Mouse (Mus musculus) small intestine, adult 2 months (tissue): ENCODE results near the gene March6. TPM values are rescaled to one million over a fixed set of nuclear protein-coding genes. Genes with fewer than 3 reads are reported as not detected.

Experiments
- H3K27ac ChIP-seq: fragments of 200-500 bp; 2 replicates; pipeline ENCODE4 v1.5.1; 2012; ENCODE audit warnings: low read depth, low read length, control low read depth, inconsistent platforms; ENCODE audit not compliant: insufficient read depth
- H3K27me3 ChIP-seq: fragments of 200-500 bp; 2 replicates; pipeline ENCODE4 v1.6.1; 2012; ENCODE audit warnings: mild to moderate bottlenecking, moderate library complexity, low read length, inconsistent platforms; ENCODE audit not compliant: control insufficient read depth, insufficient read depth
- H3K36me3 ChIP-seq: fragments of 200-500 bp; 2 replicates; pipeline ENCODE4 v1.6.1; 2012; ENCODE audit warnings: mild to moderate bottlenecking, low read length, control low read depth, inconsistent platforms; ENCODE audit not compliant: control insufficient read depth, insufficient read depth
- H3K4me1 ChIP-seq: fragments of 200-500 bp; 2 replicates; pipeline ENCODE4 v1.6.1; 2012; ENCODE audit warnings: low read length, inconsistent platforms, mixed read lengths; ENCODE audit not compliant: control insufficient read depth, insufficient read depth, insufficient read length
- H3K4me3 ChIP-seq: fragments of 200-500 bp; 2 replicates; pipeline ENCODE4 v1.5.1; 2012; ENCODE audit warnings: low read depth, mild to moderate bottlenecking, control low read depth, inconsistent platforms, low read length, moderate library complexity
- CTCF ChIP-seq: fragments of 200-500 bp; IDR thresholded peaks from 2 replicates; pipeline ENCODE4 v1.5.1; 2012; ENCODE audit warnings: low read depth, mild to moderate bottlenecking, control low read depth, inconsistent platforms, low read length, moderate library complexity, mixed read lengths; ENCODE audit not compliant: insufficient replicate concordance, insufficient read length; ENCODE audit errors: extremely low read depth
- POLR2A ChIP-seq: fragments of 200-500 bp; IDR thresholded peaks from 2 replicates; pipeline ENCODE4 v1.6.1; 2012; ENCODE audit warnings: low read depth, mild to moderate bottlenecking, control low read depth, inconsistent platforms, low read length, moderate library complexity
- WGBS: fragments of 180-500 bp; shearing (Covaris S2); methylation state at CpG from one replicate; pipeline ENCODE4 v1.1.7; 2018; 5-methylcytosine and 5-hydroxymethylcytosine counted together
- polyA plus RNA-seq: library from polyadenylated mRNA; depleted of rRNA; stranded (reverse); fragments of >200 nt; gene quantifications from 2 replicates; pipeline ENCODE4 v1.2.3, GENCODE M21; 2012

March6 gene
- polyA plus RNA-seq, 1 experiment = 18.1 TPM

GRCm38 (mm10) chr15:31529103-31529502 lies 1.8 kb downstream of the March6 start:
- H3K27me3 ChIP-seq = no peaks in the 10 kb centered on the region
- H3K36me3 ChIP-seq = no peaks in the 10 kb centered on the region
- H3K4me1 ChIP-seq = 0 out of 2 replicates have a peak, but pooled peaks cover 3% of the 10 kb centered on the region
- H3K27ac ChIP-seq = no peak overlapping the region
- no peak overlapping the region for H3K4me3 ChIP-seq
- 6% methylated on average over 6 of the region's 6 CpGs for WGBS
- TF ChIP-seq CTCF = no peak
- TF ChIP-seq POLR2A = no peak

- Histone ChIP-seq H3K4me3 (no peak overlapping the region), H3K27me3 (no peaks in the 10 kb centered on the region), H3K4me1 (0 out of 2 replicates have a peak, but pooled peaks cover 3% of the 10 kb centered on the region), H3K27ac (no peak overlapping the region), H3K36me3 (no peaks in the 10 kb centered on the region)
- WGBS = 66% methylated on average over 4 of the region's 4 CpGs
- TF ChIP-seq CTCF (no peak), POLR2A (no peak)
Measured at GRCm38 (mm10) chr15:31528477-31528876, 2.4 kb downstream of the March6 start.

GRCm38 (mm10) chr15:31526463-31526862 lies 4.4 kb downstream of the March6 start:
- Histone ChIP-seq H3K4me3 (no peak overlapping the region), H3K4me1 (no peaks in the 10 kb centered on the region), H3K27ac (no peak overlapping the region), H3K27me3 (no peaks in the 10 kb centered on the region), H3K36me3 (no peaks in the 10 kb centered on the region)
- WGBS = 78% methylated on average over 1 of the region's 1 CpGs
- TF ChIP-seq POLR2A (no peak), CTCF (no peak)

- Histone ChIP-seq H3K27me3 (no peaks in the 10 kb centered on the region), H3K4me3 (no peak overlapping the region), H3K4me1 (peaks cover 4% of the 10 kb centered on the region; the same call in 1 of the 2 replicates), H3K27ac (no peak overlapping the region), H3K36me3 (no peaks in the 10 kb centered on the region)
- 70% methylated on average over 5 of the region's 5 CpGs for WGBS
- TF ChIP-seq CTCF (no peak), POLR2A (no peak)
Measured at GRCm38 (mm10) chr15:31519000-31519399, 11.9 kb downstream of the March6 start.

GRCm38 (mm10) chr15:31518371-31518770 lies 12.5 kb downstream of the March6 start:
- no peak overlapping the region for H3K4me3 ChIP-seq
- H3K27ac ChIP-seq = no peak overlapping the region
- H3K36me3 ChIP-seq = no peaks in the 10 kb centered on the region
- no peak for TF ChIP-seq POLR2A
- no peak for TF ChIP-seq CTCF
- no peaks in the 10 kb centered on the region for H3K27me3 ChIP-seq
- peaks cover 4% of the 10 kb centered on the region; the same call in 1 of the 2 replicates for H3K4me1 ChIP-seq
- 57% methylated on average over 2 of the region's 2 CpGs for WGBS

- Histone ChIP-seq H3K36me3 (no peaks in the 10 kb centered on the region), H3K4me3 (no peak overlapping the region), H3K4me1 (peaks cover 4% of the 10 kb centered on the region; the same call in 1 of the 2 replicates), H3K27me3 (no peaks in the 10 kb centered on the region), H3K27ac (no peak overlapping the region)
- TF ChIP-seq CTCF (no peak), POLR2A (no peak)
- WGBS = 29% methylated on average over 1 of the region's 1 CpGs
Measured at GRCm38 (mm10) chr15:31517186-31517585, 13.7 kb downstream of the March6 start.

- Histone ChIP-seq H3K4me3 (no peak overlapping the region), H3K27ac (no peak overlapping the region)
Measured at GRCm38 (mm10) chr15:31511795-31512194, 19.1 kb downstream of the March6 start.

GRCm38 (mm10) chr15:31511406-31511771 lies 19.5 kb downstream of the March6 start:
- no peaks in the 10 kb centered on the region for H3K27me3 ChIP-seq
- TF ChIP-seq CTCF (no peak), POLR2A (no peak)
- H3K36me3 ChIP-seq = no peaks in the 10 kb centered on the region
- no peaks in the 10 kb centered on the region for H3K4me1 ChIP-seq
- no peak overlapping the region for H3K4me3 ChIP-seq
- H3K27ac ChIP-seq = no peak overlapping the region

More at GRCm38 (mm10) chr15:31511795-31512194, 19.1 kb downstream of the March6 start:
- 75% methylated on average over 1 of the region's 1 CpGs for WGBS
- H3K27me3 ChIP-seq = no peaks in the 10 kb centered on the region
- TF ChIP-seq CTCF = no peak
- no peaks in the 10 kb centered on the region for H3K36me3 ChIP-seq
- no peaks in the 10 kb centered on the region for H3K4me1 ChIP-seq
